Mouse (Mus musculus) adrenal gland, postnatal 4 days (tissue): ENCODE measurements around the gene P2rx1. TPM values are rescaled to one million over a fixed set of nuclear protein-coding genes. Genes with fewer than 3 reads are reported as not detected.

Experiments used
- DNase-seq, 2 experiments: peaks; one replicate each; pipeline ENCODE4 v3.0.0; 2021 to 2022; ENCODE audit warnings: low spot score in 2 of 2, mixed read lengths in 2 of 2
- total RNA-seq, 2 experiments: library from RNA; stranded (reverse); gene quantifications; 2 replicates each; pipeline ENCODE4 v1.2.3; 2021

P2rx1 gene
- total RNA-seq, 2 experiments from 2014 or later = 1.3 to 3.2 TPM

DNA sequence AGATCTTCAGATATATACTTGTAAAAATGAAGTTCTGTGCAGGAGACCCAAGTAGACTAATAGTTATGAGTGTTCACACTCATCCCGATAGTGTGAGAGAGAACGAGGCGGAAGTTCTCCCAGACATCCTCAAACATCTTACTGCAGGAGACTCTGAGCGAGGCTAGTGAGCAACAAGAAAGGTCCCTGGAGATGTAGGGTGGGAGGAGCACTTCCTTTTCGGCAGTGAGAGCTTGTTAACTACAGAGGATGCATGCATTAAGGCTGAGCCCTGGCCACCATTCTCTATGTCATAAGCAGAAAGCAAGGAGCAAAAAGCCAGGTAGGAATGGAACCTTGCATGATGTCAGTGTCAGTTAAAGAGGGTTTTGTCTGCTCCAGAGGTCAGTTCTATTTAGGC is 11.7 kb upstream of the P2rx1 start:
- DNase-seq = no peak

- DNase-seq = no peak
Measured at GRCm38 (mm10) chr11:72987807-72988206, 11.1 kb upstream of the P2rx1 start.

- no peak for DNase-seq
Measured at GRCm38 (mm10) chr11:72989044-72989443, 9.9 kb upstream of the P2rx1 start.

GRCm38 (mm10) chr11:72990688-72991087 is 8.2 kb upstream of the P2rx1 start:
- DNase-seq = no peak

DNA sequence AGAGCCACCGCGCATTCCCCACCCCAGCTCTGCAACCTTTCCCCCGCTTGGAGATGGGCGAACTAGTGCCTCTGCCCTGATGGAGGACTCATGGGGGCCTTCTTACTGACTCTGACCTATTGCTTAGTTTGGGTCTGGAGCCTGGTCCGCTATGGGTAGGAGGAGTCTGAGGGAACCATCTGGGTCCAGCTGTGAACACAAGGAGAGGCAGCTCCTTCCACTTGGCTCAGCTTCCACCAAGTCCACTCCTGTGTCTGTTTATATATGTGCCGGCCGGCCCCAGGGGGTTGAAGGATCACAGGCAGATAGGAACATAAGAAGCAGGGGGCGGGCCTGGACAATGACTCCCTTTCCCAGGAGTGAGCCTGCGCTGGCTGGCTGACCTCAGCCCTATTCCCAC is 6.9 kb upstream of the P2rx1 start:
- DNase-seq = no peak

- no peak for DNase-seq
Measured at GRCm38 (mm10) chr11:72996346-72996745, 2.6 kb upstream of the P2rx1 start.

DNA sequence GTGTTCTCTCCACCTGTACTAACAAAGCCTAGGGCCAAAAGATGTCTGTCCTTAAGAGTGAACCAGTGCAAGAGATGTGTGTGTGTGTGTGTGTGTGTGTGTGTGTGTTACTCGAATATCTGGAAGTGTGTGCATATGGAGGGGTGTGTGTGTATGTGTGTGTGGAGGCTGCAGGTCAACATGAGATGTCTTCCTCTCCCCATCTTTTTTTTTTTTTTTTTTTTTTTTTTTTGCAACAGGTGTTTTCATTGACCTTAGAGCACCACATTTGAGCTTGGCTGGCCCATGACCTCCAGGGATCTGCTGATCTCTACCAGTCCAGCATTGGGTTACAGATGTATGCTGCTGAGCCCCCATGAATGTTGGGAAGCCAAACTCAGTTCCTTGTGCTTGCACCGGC is 2.1 kb upstream of the P2rx1 start:
- DNase-seq = no peak

GRCm38 (mm10) chr11:72997529-72998326 is 1.2 kb upstream of the P2rx1 start:
- DNase-seq = no peak

DNA sequence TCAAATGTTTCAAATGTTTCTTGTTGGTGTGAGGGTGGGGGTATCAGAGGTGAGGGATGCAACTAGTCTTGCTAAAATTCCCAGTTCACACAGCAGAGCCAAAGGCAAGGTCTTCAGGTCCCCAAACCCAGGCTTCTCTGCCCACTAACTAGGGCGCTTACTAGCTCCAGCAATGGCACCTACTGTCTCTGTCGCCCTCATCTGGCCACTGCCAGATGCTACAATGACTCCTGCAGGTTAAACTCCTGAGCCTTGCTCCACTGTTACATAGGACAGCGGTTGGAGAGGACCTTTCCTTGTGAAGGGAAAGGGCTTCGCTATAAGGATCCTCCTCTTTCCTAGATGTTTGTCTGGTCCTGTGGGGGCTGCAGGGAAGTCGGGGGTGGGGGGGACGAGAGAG is 2.1 kb downstream of the P2rx1 start:
- DNase-seq = peak in 1 of 2 experiments; percentile 46

DNA sequence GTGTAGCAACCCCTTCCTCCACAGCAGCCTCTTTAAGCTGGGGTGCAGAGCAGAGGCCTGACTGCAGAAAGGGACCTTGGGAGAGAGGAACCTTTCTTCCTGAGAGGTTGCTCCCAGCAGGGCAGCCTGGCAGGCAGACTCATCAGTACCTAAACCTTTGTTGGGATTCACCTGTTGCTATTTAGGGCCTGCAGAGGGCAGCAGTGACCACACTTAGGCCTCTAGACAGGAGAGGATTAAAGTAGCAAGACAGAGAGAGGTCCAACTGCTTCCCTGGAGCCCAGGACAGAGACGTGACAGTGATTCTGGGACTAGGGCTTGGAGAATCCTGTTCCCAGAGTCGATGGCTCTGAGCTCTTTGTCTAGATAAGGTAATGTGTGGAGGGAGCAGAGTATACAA is 7.5 kb downstream of the P2rx1 start:
- no peak for DNase-seq

GRCm38 (mm10) chr11:73007113-73007512 is 8.2 kb downstream of the P2rx1 start:
- no peak for DNase-seq

DNA sequence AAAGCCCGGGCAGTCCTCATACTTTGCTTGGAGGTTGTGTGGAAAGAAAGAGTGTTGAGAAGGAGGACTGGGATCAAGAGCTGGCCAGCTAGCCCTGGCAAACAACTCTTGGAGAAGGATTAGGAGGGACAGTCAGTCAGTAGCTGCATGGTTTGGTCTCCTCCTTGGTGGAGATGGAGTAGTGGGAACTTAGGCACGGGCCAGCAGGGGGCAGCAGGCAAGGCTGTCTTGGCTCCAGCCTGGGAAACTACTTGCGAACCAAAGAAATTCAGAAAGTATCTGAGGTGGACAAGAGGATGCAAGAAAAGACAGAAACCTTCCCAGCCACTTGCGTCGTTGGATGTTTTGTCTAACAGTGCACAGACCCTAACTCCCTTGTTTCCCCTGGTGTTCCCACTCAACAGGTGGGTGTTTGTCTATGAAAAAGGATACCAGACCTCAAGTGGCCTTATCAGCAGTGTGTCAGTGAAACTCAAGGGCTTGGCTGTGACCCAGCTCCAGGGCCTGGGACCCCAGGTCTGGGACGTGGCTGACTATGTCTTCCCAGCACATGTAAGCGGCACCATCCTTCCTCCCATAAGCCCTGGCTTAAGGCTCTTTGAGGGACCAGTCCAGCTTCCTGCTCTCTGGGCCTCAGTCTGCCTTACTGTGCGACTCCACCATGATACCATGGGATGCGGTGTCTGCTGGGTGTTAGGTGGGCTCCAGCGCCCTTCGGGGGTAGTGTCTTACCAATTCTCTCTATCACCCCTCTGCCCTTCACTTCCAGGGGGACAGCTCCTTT is 9.0 kb downstream of the P2rx1 start:
- no peak for DNase-seq

GRCm38 (mm10) chr11:73008826-73009225 is 9.9 kb downstream of the P2rx1 start:
- no peak for DNase-seq

GRCm38 (mm10) chr11:73009531-73010274 is 10.8 kb downstream of the P2rx1 start:
- no peak for DNase-seq

DNA sequence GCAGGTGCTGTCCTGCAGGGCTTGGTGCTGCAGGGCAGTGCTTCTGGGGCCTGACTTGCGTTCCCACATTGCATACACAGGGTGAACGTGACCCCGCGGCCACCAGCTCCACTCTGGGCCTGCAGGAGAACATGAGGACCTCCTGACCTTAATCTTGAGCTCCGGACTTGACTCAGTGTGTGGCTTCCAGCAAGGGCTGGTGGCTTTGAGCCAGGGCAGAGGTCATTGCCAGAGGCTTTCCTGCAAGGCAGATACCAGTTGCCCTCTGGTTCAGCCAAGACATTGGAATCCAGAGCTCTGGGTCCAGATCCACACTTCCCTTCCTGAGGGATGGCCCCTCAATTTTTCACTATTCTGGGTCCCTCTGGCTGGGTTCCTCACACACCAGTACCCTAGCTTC is 15.1 kb downstream of the P2rx1 start:
- no peak for DNase-seq

- no peak for DNase-seq
Measured at GRCm38 (mm10) chr11:73014831-73015344, 16.0 kb downstream of the P2rx1 start.

- DNase-seq = no peak
Measured at GRCm38 (mm10) chr11:73015391-73016102, 16.6 kb downstream of the P2rx1 start.

GRCm38 (mm10) chr11:73016103-73016420 is 17.2 kb downstream of the P2rx1 start:
- DNase-seq = no peak

DNA sequence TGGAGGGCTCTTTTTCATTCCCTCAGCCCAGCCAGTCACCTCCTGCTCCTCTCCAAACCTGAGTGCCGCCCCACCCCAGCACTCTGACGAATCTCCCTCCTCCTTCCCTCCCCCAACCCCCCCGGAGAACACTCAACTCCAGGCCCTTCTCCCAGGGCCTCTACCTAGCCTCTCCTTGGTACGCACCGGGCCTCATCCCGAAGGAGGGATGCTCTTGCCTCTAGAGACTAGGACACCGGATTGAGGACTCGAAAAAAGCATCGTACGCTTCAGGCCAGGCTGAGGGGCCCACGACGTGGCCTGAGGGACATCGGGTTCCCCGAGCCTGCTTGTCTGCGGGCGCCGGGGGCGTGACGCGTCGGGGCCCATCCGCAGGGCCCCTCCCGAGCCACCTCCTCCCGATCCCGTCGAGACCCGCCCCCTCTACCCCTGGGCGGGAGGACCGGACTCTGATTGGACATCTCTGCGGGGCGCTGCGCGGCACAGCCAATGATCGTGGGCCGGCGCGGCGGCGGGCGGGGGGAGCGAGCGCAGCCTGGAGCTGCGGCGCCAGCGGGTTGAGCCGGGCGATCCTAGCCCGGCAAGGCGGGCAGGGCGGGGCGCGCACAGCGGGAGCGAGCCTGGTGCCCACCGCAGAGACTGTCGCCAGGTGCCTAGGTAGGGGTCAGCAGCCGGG is 19.7 kb downstream of the P2rx1 start, which contains the start of gene Camkk1:
Camkk1 (plus strand) TSS at position 538 of the 676 bp plus-strand sequence.
- DNase-seq = peak; percentile 81 to 83

- DNase-seq = no peak
Measured at GRCm38 (mm10) chr11:73019147-73019795, 20.4 kb downstream of the P2rx1 start.
